Mouse (Mus musculus): ENCODE data around the gene Fau. TPM values are rescaled to one million over a fixed set of nuclear protein-coding genes. Genes with fewer than 3 reads are reported as not detected.
"Not testable (repeated sequence)": the region's sequence is repeated elsewhere in the genome, so short reads cannot be mapped to it uniquely, and the experiment has no call there.

The Fau gene
- polyA plus RNA-seq, 1 experiment, result 2,588 TPM

DNA sequence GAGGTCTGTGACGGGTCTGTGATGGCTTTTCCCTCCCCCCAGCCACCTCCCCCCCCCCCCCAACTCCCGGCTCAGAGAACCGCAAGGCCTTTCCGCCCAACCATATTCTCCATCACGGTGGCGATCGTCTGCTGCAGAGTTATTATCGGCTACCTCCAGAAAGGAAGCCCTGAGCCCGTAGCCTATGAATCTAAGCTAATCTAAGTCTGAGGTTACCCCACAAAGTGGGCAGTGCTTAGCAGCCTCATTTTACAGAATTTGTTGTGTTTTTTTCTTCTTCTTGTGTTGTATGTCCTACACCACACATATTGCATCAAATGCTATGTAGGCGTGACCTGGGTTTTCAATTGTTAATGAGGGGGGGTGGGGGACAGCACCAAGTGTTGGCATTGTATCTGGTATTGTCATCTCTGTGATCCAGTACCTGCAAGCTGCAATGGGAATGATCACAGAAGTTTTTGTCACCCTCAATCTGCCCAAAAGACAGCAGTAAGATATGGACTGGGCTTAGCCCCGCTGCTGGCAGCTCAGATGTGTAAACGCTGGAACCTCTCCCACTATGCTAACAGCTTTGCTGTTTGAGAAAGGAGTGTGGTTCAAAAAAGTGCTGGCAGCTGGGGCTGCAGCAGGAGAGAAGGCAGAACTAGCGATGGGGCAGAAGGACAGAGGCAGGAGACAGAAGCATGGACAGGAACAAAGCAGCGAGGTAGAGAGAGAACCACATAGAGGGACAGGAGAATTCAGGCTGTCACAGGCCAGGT is 26.9 kb upstream of the Fau start:
- H3K27ac ChIP-seq (ENCODE audit: control insufficient read depth, insufficient read depth, low read length), result no peak overlapping the region
- no peak overlapping the region for H3K4me3 ChIP-seq (ENCODE audit: control insufficient read depth, insufficient read depth, low read length)
- no peaks in the 10 kb centered on the region for H3K27me3 ChIP-seq (ENCODE audit: control insufficient read depth, insufficient read depth, low read length)
- 86% methylated on average over 14 of the region's 14 CpGs for WGBS
- no peaks in the 10 kb centered on the region for H3K4me1 ChIP-seq (replicated peaks; ENCODE audit: control insufficient read depth, insufficient read depth, low read length)
- no peak for DNase-seq
- no peak for TF ChIP-seq POLR2A (IDR thresholded peaks at IDR 0.05; ENCODE audit: control insufficient read depth, extremely low read depth, insufficient read depth, low read length, poor library complexity)
- no peak for TF ChIP-seq CTCF (IDR thresholded peaks at IDR 0.05; ENCODE audit: borderline replicate concordance, control insufficient read depth, extremely low read depth, insufficient read depth, low read length, poor library complexity)
- H3K36me3 ChIP-seq (ENCODE audit: control insufficient read depth, insufficient read depth, low read length), result no peaks in the 10 kb centered on the region

DNA sequence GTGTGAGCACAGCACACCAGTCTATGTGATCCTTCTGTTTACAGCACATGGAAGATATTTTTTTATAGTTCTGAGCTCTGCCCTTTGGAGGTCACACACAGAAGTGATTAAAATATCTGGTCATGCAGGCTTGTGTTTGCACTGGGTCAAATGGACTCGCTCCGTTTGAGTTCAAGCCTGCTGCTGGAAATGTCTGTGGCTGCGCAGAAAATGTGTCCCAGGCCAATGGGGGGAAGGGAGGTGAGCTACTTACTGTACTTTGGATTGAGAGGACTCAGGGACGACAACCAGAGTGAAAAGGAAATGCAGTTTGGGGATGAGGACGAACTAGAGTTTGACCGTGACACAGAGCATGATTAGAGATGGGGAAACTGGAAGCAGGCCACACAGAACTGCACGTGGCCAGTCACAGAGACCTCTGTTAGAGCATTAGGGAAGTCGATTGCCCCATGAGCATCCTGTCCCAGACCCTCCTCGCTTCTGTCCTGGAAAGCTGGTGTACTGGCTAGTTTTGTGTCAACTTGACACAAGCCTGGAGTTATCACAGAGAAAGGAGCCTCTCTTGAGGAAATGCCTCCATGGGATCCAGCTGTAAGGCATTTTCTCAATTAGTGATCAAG is 21.6 kb upstream of the Fau start:
- no peak for DNase-seq
- 68% methylated on average over 9 of the region's 9 CpGs for WGBS
- Histone ChIP-seq H3K27me3 (ENCODE audit: control insufficient read depth, insufficient read depth, low read length) (no peaks in the 10 kb centered on the region), H3K36me3 (ENCODE audit: control insufficient read depth, insufficient read depth, low read length) (no peaks in the 10 kb centered on the region), H3K4me3 (ENCODE audit: control insufficient read depth, insufficient read depth, low read length) (no peak overlapping the region), H3K4me1 (replicated peaks; ENCODE audit: control insufficient read depth, insufficient read depth, low read length) (no peaks in the 10 kb centered on the region), H3K27ac (ENCODE audit: control insufficient read depth, insufficient read depth, low read length) (no peak overlapping the region)
- TF ChIP-seq POLR2A (IDR thresholded peaks at IDR 0.05; ENCODE audit: control insufficient read depth, extremely low read depth, insufficient read depth, low read length, poor library complexity) (no peak), CTCF (IDR thresholded peaks at IDR 0.05; ENCODE audit: borderline replicate concordance, control insufficient read depth, extremely low read depth, insufficient read depth, low read length, poor library complexity) (no peak)

DNA sequence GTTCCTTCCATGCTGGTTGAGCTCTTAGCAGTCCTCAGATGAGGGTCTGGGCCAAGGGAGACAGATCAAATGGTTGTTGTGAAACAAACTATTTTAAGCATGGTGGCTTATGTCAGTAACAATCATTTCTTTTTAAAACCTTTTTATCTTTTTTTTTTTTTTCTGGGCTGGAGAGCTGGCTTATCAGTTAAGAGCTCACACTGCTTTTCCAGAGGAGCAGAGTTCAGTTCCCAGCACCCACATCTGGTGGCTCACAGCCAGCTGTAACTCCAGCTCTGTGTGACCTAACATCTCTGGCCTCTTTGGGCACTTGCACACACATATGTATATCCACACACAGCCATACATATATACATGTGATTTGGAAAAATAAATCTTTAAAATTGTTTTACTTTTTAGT is 19.9 kb upstream of the Fau start:
- H3K36me3 ChIP-seq (ENCODE audit: control insufficient read depth, insufficient read depth, low read length), result no peaks in the 10 kb centered on the region
- no peaks in the 10 kb centered on the region for H3K27me3 ChIP-seq (ENCODE audit: control insufficient read depth, insufficient read depth, low read length)
- H3K4me3 ChIP-seq (ENCODE audit: control insufficient read depth, insufficient read depth, low read length), result no peak overlapping the region
- no peak overlapping the region for H3K27ac ChIP-seq (ENCODE audit: control insufficient read depth, insufficient read depth, low read length)
- no peak for DNase-seq
- no peaks in the 10 kb centered on the region for H3K4me1 ChIP-seq (replicated peaks; ENCODE audit: control insufficient read depth, insufficient read depth, low read length)
- TF ChIP-seq CTCF (IDR thresholded peaks at IDR 0.05; ENCODE audit: borderline replicate concordance, control insufficient read depth, extremely low read depth, insufficient read depth, low read length, poor library complexity) (no peak), POLR2A (IDR thresholded peaks at IDR 0.05; ENCODE audit: control insufficient read depth, extremely low read depth, insufficient read depth, low read length, poor library complexity) (no peak)

DNA sequence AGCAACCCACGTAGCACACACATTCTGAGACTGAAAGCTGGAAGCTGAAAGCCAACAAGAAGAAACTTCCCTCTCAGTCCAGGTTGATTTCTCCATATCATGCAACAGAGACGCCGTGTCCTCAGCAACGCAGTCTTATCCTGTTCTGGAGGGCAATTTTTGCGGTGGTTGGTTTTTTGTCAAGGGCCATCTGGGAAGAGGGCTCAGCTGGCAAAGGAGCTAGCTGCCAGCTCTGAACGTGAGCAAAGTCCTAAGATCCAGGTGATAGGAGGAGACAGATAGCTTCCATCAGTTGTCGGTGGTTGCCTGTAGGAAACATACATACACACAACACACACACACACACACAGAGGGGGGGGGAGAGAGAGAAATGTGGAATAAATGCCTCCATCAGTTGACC is 19.3 kb upstream of the Fau start:
- no peak for TF ChIP-seq CTCF (IDR thresholded peaks at IDR 0.05; ENCODE audit: borderline replicate concordance, control insufficient read depth, extremely low read depth, insufficient read depth, low read length, poor library complexity)
- TF ChIP-seq POLR2A (IDR thresholded peaks at IDR 0.05; ENCODE audit: control insufficient read depth, extremely low read depth, insufficient read depth, low read length, poor library complexity), result no peak
- H3K4me3 ChIP-seq (ENCODE audit: control insufficient read depth, insufficient read depth, low read length), result no peak overlapping the region
- 87% methylated on average over 7 of the region's 7 CpGs for WGBS
- H3K27me3 ChIP-seq (ENCODE audit: control insufficient read depth, insufficient read depth, low read length), result no peaks in the 10 kb centered on the region
- DNase-seq, result no peak
- H3K4me1 ChIP-seq (replicated peaks; ENCODE audit: control insufficient read depth, insufficient read depth, low read length), result no peaks in the 10 kb centered on the region
- H3K36me3 ChIP-seq (ENCODE audit: control insufficient read depth, insufficient read depth, low read length), result no peaks in the 10 kb centered on the region
- no peak overlapping the region for H3K27ac ChIP-seq (ENCODE audit: control insufficient read depth, insufficient read depth, low read length)

DNA sequence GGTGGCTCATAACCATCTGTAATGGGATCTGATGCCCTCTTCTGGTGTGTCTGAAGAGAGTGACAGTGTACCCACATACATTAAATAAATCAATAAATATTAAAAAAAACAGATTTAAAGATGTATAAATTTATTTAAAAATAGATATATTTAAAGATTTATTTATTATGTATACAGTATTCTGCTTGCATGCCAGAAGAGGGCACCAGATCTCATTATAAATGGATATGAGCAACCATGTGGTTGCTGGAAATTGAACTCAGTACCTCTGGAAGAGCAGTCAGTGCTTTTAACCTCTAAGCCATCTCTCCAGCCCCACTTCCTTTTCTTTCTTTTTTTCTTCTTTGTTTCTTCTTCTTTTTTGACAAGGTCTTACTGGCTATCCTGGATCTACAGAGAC is 17.6 kb upstream of the Fau start:
- TF ChIP-seq CTCF (IDR thresholded peaks at IDR 0.05; ENCODE audit: borderline replicate concordance, control insufficient read depth, extremely low read depth, insufficient read depth, low read length, poor library complexity) (no peak), POLR2A (IDR thresholded peaks at IDR 0.05; ENCODE audit: control insufficient read depth, extremely low read depth, insufficient read depth, low read length, poor library complexity) (no peak)
- Histone ChIP-seq H3K27ac (ENCODE audit: control insufficient read depth, insufficient read depth, low read length) (no peak overlapping the region), H3K27me3 (ENCODE audit: control insufficient read depth, insufficient read depth, low read length) (no peaks in the 10 kb centered on the region), H3K4me3 (ENCODE audit: control insufficient read depth, insufficient read depth, low read length) (no peak overlapping the region), H3K4me1 (replicated peaks; ENCODE audit: control insufficient read depth, insufficient read depth, low read length) (peaks cover under 1% of the 10 kb centered on the region), H3K36me3 (ENCODE audit: control insufficient read depth, insufficient read depth, low read length) (no peaks in the 10 kb centered on the region)
- no peak for DNase-seq

DNA sequence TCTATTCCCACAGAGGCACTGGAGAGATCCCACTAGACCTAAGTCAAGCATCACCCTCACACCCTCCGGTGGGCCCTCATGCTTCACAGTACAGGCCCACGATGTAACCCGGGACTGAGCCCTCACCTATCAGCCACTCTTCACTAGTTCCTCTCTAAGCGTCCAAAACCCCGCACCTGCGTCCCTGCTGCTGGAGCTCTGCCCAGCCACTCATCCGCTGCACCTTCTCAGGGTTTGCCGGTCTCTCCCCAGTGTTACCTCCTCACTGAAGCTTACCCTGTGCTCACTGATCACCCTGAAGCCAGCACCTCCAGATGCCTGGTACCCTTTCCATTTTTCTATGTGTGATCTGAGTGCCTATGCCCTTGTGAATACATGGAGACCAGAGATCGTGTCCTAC is 15.4 kb upstream of the Fau start:
- H3K27me3 ChIP-seq (ENCODE audit: control insufficient read depth, insufficient read depth, low read length), result no peaks in the 10 kb centered on the region
- DNase-seq, result no peak
- H3K4me3 ChIP-seq (ENCODE audit: control insufficient read depth, insufficient read depth, low read length), result no peak overlapping the region
- H3K4me1 ChIP-seq (replicated peaks; ENCODE audit: control insufficient read depth, insufficient read depth, low read length), result peaks cover 3% of the 10 kb centered on the region
- H3K36me3 ChIP-seq (ENCODE audit: control insufficient read depth, insufficient read depth, low read length), result no peaks in the 10 kb centered on the region
- H3K27ac ChIP-seq (ENCODE audit: control insufficient read depth, insufficient read depth, low read length), result no peak overlapping the region
- 88% methylated on average over 9 of the region's 9 CpGs for WGBS
- no peak for TF ChIP-seq CTCF (IDR thresholded peaks at IDR 0.05; ENCODE audit: borderline replicate concordance, control insufficient read depth, extremely low read depth, insufficient read depth, low read length, poor library complexity)
- no peak for TF ChIP-seq POLR2A (IDR thresholded peaks at IDR 0.05; ENCODE audit: control insufficient read depth, extremely low read depth, insufficient read depth, low read length, poor library complexity)

DNA sequence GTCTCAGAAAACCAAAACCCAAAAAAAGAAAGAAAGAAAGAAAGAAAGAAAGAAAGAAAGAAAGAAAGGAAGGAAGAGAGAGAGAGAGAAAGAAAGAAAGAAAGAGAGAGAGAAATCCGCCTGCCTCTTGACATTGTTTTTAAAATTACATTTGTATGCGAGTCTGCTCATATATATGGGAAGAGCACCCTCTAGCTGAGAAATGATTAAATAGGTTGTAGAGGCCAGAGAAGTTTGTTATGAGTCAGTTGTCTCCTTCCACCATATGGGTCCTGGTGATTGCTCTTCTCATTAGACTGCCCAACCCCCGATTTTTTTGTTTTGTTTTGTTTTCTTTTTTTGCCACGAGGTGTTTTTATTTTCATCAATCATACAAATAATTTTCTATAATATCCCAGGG is 13.5 kb upstream of the Fau start:
- not testable (repeated sequence) for DNase-seq; H3K36me3 ChIP-seq (ENCODE audit: control insufficient read depth, insufficient read depth, low read length); H3K27ac ChIP-seq (ENCODE audit: control insufficient read depth, insufficient read depth, low read length); H3K27me3 ChIP-seq (ENCODE audit: control insufficient read depth, insufficient read depth, low read length); H3K4me3 ChIP-seq (ENCODE audit: control insufficient read depth, insufficient read depth, low read length)
- H3K4me1 ChIP-seq (replicated peaks; ENCODE audit: control insufficient read depth, insufficient read depth, low read length), result peaks cover 14% of the 10 kb centered on the region
- 32% methylated on average over 4 of the region's 4 CpGs for WGBS

All from thymus, adult 2 months (tissue).